15 mouse cellular contexts compared by ENCODE assay signal in the genomic region with DNA sequence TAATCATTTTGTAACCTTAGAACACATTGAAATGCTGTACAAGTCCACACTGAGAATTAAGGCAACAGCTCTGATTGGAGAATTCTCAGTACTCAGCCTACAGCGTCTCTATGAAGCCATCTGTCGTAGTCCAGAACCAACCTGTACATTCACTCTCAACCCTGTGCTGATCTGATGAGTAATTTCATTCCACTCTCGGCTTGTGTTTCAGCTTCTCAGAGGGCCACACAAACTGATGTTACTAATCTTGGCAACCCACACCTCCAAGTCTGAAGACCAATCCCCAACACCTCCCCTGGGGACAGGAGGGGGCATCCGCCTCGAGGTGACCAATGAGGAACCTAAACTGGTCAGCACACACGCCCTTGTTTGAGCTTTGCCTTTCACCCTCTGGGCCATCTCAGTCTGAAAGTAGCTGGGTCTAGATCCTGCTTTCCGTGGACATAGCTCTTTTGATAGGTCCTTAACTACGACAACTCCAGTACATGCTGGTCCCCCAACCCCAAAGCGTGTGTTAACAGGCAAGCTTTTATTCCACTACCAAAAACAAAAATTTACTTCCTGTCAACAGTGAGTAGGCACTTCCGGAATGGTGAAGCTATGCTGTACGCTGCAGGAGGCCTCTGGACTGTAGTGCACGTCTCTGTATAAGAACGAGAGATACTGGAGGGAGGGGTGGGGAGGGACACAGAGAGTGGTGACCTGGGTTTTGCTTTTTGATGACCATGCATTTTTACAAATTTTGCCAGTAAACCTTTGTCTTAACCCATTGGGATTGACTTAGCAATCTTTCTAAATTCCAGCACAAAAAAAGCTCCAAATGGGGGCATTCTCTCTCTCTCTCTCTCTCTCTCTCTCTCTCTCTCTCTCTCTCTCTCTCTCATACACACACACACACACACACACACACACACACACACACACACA. TPM values are rescaled to one million over a fixed set of nuclear protein-coding genes. Genes with fewer than 3 reads are reported as not detected.
A peak's percentile ranks its signal among the peaks of the same experiment; 100 is the strongest.
DNase-seq lines count a peak whose midpoint lies in the region; ATAC-seq lines count a peak whose summit lies in the region.
"Had no signal": no experiment of that assay in that cellular context is flagged by ENCODE, and none has a peak within 500 bp of the region (broad histone marks: within the 10 kb centered on the region; RNA-seq: fewer than 3 reads in every experiment).

No protein-coding gene starts in this region.

- ATAC-seq in midbrain, embryonic 11.5 days (ENCODE audit: low FRiP score) = no peak
- ATAC-seq in midbrain, embryonic 16.5 days = no peak
- peak; percentile 83 for ATAC-seq in inflammation-experienced regulatory T-cells, adult 6 months
- ATAC-seq in megakaryocyte-erythroid progenitor cell, adult 5-6 weeks (replicated peaks; ENCODE audit: low FRiP score, low TSS enrichment, poor library complexity, severe bottlenecking) = peak; percentile 52
- no peak for ATAC-seq in forebrain, embryonic 16.5 days
- no peak for ATAC-seq in hindbrain, embryonic 16.5 days
- no peak for ATAC-seq in hindbrain, embryonic 12.5 days (ENCODE audit: low FRiP score)

- no peak overlapping the region for H3K4me2 ChIP-seq in midbrain, embryonic 11.5 days
- H3K4me2 ChIP-seq in midbrain, embryonic 16.5 days (ENCODE audit: low read length) = no peak overlapping the region
- H3K4me2 ChIP-seq in forebrain, embryonic 16.5 days (ENCODE audit: low read length) = no peak overlapping the region
- no peak overlapping the region for H3K4me2 ChIP-seq in hindbrain, embryonic 16.5 days (ENCODE audit: low read length)
- H3K4me2 ChIP-seq in hindbrain, embryonic 12.5 days (replicated peaks) = no peak overlapping the region
- H3K4me2 ChIP-seq: embryonic facial prominence, embryonic 13.5 days had no signal

- H3K36me3 ChIP-seq in midbrain, embryonic 11.5 days (ENCODE audit: control insufficient read depth, insufficient read depth, low read length) = no peaks in the 10 kb centered on the region
- H3K36me3 ChIP-seq in midbrain, embryonic 16.5 days (ENCODE audit: control insufficient read depth, insufficient read depth, low read length) = no peaks in the 10 kb centered on the region
- H3K36me3 ChIP-seq in forebrain, embryonic 16.5 days (ENCODE audit: control insufficient read depth, insufficient read depth) = no peaks in the 10 kb centered on the region
- H3K36me3 ChIP-seq in hindbrain, embryonic 16.5 days (ENCODE audit: control insufficient read depth, insufficient read depth, low read length) = no peaks in the 10 kb centered on the region
- no peaks in the 10 kb centered on the region for H3K36me3 ChIP-seq in hindbrain, embryonic 12.5 days
- H3K36me3 ChIP-seq: embryonic facial prominence, embryonic 13.5 days; heart, embryonic 13.5 days had no signal

- WGBS in midbrain, embryonic 11.5 days = 87% methylated on average over 13 of the region's 13 CpGs
- 89% methylated on average over 13 of the region's 13 CpGs for WGBS in midbrain, embryonic 16.5 days
- 93% methylated on average over 13 of the region's 13 CpGs for WGBS in forebrain, embryonic 16.5 days
- WGBS in hindbrain, embryonic 16.5 days = 86% methylated on average over 13 of the region's 13 CpGs
- 87% methylated on average over 13 of the region's 13 CpGs for WGBS in hindbrain, embryonic 12.5 days

- H3K4me1 ChIP-seq in midbrain, embryonic 11.5 days (ENCODE audit: control insufficient read depth, insufficient read depth, low read length) = no peaks in the 10 kb centered on the region
- H3K4me1 ChIP-seq in midbrain, embryonic 16.5 days (ENCODE audit: control insufficient read depth, insufficient read depth, low read length) = no peaks in the 10 kb centered on the region
- no peaks in the 10 kb centered on the region for H3K4me1 ChIP-seq in forebrain, embryonic 16.5 days (replicated peaks; ENCODE audit: control insufficient read depth, insufficient read depth, low read length)
- no peaks in the 10 kb centered on the region for H3K4me1 ChIP-seq in hindbrain, embryonic 16.5 days (ENCODE audit: control insufficient read depth, insufficient read depth, low read depth, low read length)
- no peaks in the 10 kb centered on the region for H3K4me1 ChIP-seq in hindbrain, embryonic 12.5 days
- H3K4me1 ChIP-seq: embryonic facial prominence, embryonic 13.5 days had no signal

- H3K9ac ChIP-seq in midbrain, embryonic 11.5 days (ENCODE audit: low read length) = no peak overlapping the region
- H3K9ac ChIP-seq in midbrain, embryonic 16.5 days (ENCODE audit: low read depth, low read length) = no peak overlapping the region
- H3K9ac ChIP-seq in forebrain, embryonic 16.5 days (replicated peaks; ENCODE audit: low read depth, low read length) = no peak overlapping the region
- H3K9ac ChIP-seq in hindbrain, embryonic 16.5 days (ENCODE audit: low read depth, low read length) = no peak overlapping the region
- H3K9ac ChIP-seq in hindbrain, embryonic 12.5 days = no peak overlapping the region
- H3K9ac ChIP-seq: embryonic facial prominence, embryonic 13.5 days; heart, embryonic 13.5 days had no signal

- H3K27ac ChIP-seq in midbrain, embryonic 11.5 days (ENCODE audit: low read depth, low read length) = no peak overlapping the region
- H3K27ac ChIP-seq in midbrain, embryonic 16.5 days (ENCODE audit: low read length) = no peak overlapping the region
- no peak overlapping the region for H3K27ac ChIP-seq in forebrain, embryonic 16.5 days (ENCODE audit: low read length)
- no peak overlapping the region for H3K27ac ChIP-seq in hindbrain, embryonic 16.5 days (ENCODE audit: low read depth, low read length)
- H3K27ac ChIP-seq in hindbrain, embryonic 12.5 days = no peak overlapping the region
- H3K27ac ChIP-seq: embryonic facial prominence, embryonic 13.5 days; heart, embryonic 13.5 days had no signal

- H3K27me3 ChIP-seq in midbrain, embryonic 11.5 days (ENCODE audit: control insufficient read depth, insufficient read depth, low read length) = no peaks in the 10 kb centered on the region
- H3K27me3 ChIP-seq in midbrain, embryonic 16.5 days (ENCODE audit: control insufficient read depth, insufficient read depth, low read depth, low read length) = no peaks in the 10 kb centered on the region
- no peaks in the 10 kb centered on the region for H3K27me3 ChIP-seq in forebrain, embryonic 16.5 days (replicated peaks; ENCODE audit: control insufficient read depth, insufficient read depth, low read length)
- H3K27me3 ChIP-seq in hindbrain, embryonic 16.5 days (replicated peaks; ENCODE audit: control insufficient read depth, insufficient read depth, low read length) = no peaks in the 10 kb centered on the region
- H3K27me3 ChIP-seq in hindbrain, embryonic 12.5 days = no peaks in the 10 kb centered on the region
- H3K27me3 ChIP-seq: embryonic facial prominence, embryonic 13.5 days; heart, embryonic 13.5 days had no signal

- H3K9me3 ChIP-seq in midbrain, embryonic 11.5 days (ENCODE audit: control insufficient read depth, low read length) = no peaks in the 10 kb centered on the region
- H3K9me3 ChIP-seq in midbrain, embryonic 16.5 days (replicated peaks; ENCODE audit: control insufficient read depth, low read length, poor library complexity, severe bottlenecking) = no peaks in the 10 kb centered on the region
- H3K9me3 ChIP-seq in forebrain, embryonic 16.5 days (ENCODE audit: control insufficient read depth, low read length) = no peaks in the 10 kb centered on the region
- no peaks in the 10 kb centered on the region for H3K9me3 ChIP-seq in hindbrain, embryonic 16.5 days (ENCODE audit: control insufficient read depth, low read length)
- no peaks in the 10 kb centered on the region for H3K9me3 ChIP-seq in hindbrain, embryonic 12.5 days (replicated peaks)
- H3K9me3 ChIP-seq: embryonic facial prominence, embryonic 13.5 days; heart, embryonic 13.5 days had no signal

- H3K4me3 ChIP-seq in midbrain, embryonic 11.5 days (ENCODE audit: low read depth, low read length) = no peak overlapping the region
- H3K4me3 ChIP-seq in midbrain, embryonic 16.5 days (ENCODE audit: low read depth, low read length) = no peak overlapping the region
- no peak overlapping the region for H3K4me3 ChIP-seq in forebrain, embryonic 16.5 days (replicated peaks; ENCODE audit: low read length)
- H3K4me3 ChIP-seq in hindbrain, embryonic 16.5 days (ENCODE audit: low read length) = no peak overlapping the region
- no peak overlapping the region for H3K4me3 ChIP-seq in hindbrain, embryonic 12.5 days
- H3K4me3 ChIP-seq: embryonic facial prominence, embryonic 13.5 days; heart, embryonic 13.5 days had no signal

- peak; percentile 76 for DNase-seq in midbrain, embryonic 11.5 days (ENCODE audit: low spot score, missing footprints)
- DNase-seq in cerebellum, postnatal 14 days = no peak
- DNase-seq: adrenal gland, postnatal 10 days; cerebellum, postnatal 25 days; gastrocnemius, postnatal 10 days; kidney, postnatal 14 days had no signal

RNA-seq across cellular contexts. Expression of gene Emb, which starts 12.5 kb away (rescaled TPM):
- 39.3 and 39.9 TPM in 2 replicates for polyA plus RNA-seq in midbrain, embryonic 11.5 days (2014; fragmentation: Nextera tagmentation; extraction: Ambion mirVana)
- polyA plus RNA-seq in midbrain, embryonic 16.5 days (2015; fragmentation: Nextera tagmentation; extraction: Ambion mirVana) = 12.1 and 13.8 TPM in 2 replicates
- 100 to 1,000 TPM; 155 to 201 (median 196) TPM for polyA plus RNA-seq in inflammation-experienced regulatory T-cells, adult 6 months (2017; shearing (Covaris generic))
- total RNA-seq in megakaryocyte-erythroid progenitor cell, adult 5-6 weeks (2014; fragmentation: Nextera tagmentation) = 3.2 and 9.8 TPM in 2 replicates
- 8.6 and 12.8 TPM in 2 replicates for total RNA-seq in megakaryocyte-erythroid progenitor cell, adult 5-6 weeks (2017)
- polyA plus RNA-seq in forebrain, embryonic 16.5 days (2015; fragmentation: Nextera tagmentation; extraction: Ambion mirVana) = 6.0 and 7.9 TPM in 2 replicates
- 15.2 and 17.2 TPM in 2 replicates for polyA plus RNA-seq in hindbrain, embryonic 16.5 days (2015; fragmentation: Nextera tagmentation; extraction: Ambion mirVana)
- polyA plus RNA-seq in hindbrain, embryonic 12.5 days (2016; fragmentation: Nextera tagmentation; extraction: Ambion mirVana) = 15.5 and 16.1 TPM in 2 replicates

RNA-seq across cellular contexts. Expression of gene Gm17509, which starts 25.0 kb away (rescaled TPM):
- 0.68 and 0.94 TPM in 2 replicates for polyA plus RNA-seq in midbrain, embryonic 11.5 days (2014; fragmentation: Nextera tagmentation; extraction: Ambion mirVana)
- polyA plus RNA-seq in midbrain, embryonic 16.5 days (2015; fragmentation: Nextera tagmentation; extraction: Ambion mirVana) = 0.57 and 0.68 TPM in 2 replicates
- under 1 TPM in 2 of 3 experiments, not detected in 1; 0.15 to 0.26 TPM for polyA plus RNA-seq in inflammation-experienced regulatory T-cells, adult 6 months (2017; shearing (Covaris generic))
- not detected in 2 replicates for total RNA-seq in megakaryocyte-erythroid progenitor cell, adult 5-6 weeks (2014; fragmentation: Nextera tagmentation)
- 0.65 TPM in 1 of 2 replicates, not detected in the other for total RNA-seq in megakaryocyte-erythroid progenitor cell, adult 5-6 weeks (2017)
- polyA plus RNA-seq in forebrain, embryonic 16.5 days (2015; fragmentation: Nextera tagmentation; extraction: Ambion mirVana) = 0.39 and 0.40 TPM in 2 replicates
- polyA plus RNA-seq in hindbrain, embryonic 16.5 days (2015; fragmentation: Nextera tagmentation; extraction: Ambion mirVana) = 0.40 and 0.50 TPM in 2 replicates
- polyA plus RNA-seq in hindbrain, embryonic 12.5 days (2016; fragmentation: Nextera tagmentation; extraction: Ambion mirVana) = 0.62 and 0.69 TPM in 2 replicates
- total RNA-seq: gastrocnemius, postnatal 10 days had no signal
- polyA plus RNA-seq: liver, adult 2 months had no signal

Comparison
In these comparisons a context has a peak if more than half of its experiments do, and no peak if none do; other contexts are left out.
1. ATAC-seq: peak in inflammation-experienced regulatory T-cells, adult 6 months (single experiment) and megakaryocyte-erythroid progenitor cell, adult 5-6 weeks (single experiment); none in midbrain, embryonic 11.5 days (single experiment), midbrain, embryonic 16.5 days (single experiment), forebrain, embryonic 16.5 days (single experiment), hindbrain, embryonic 16.5 days (single experiment) and hindbrain, embryonic 12.5 days (single experiment).